Mouse (Mus musculus) ES-E14 (cell line): Measurements from ENCODE around the gene Wdr35. TPM values are rescaled to one million over a fixed set of nuclear protein-coding genes. Genes with fewer than 3 reads are reported as not detected.

Experiments used
- DNase-seq: peaks from one replicate; pipeline ENCODE4 v3.0.0-alpha.2; 2013; ENCODE audit warnings: low read depth, low spot score
- H3K27ac ChIP-seq: 2 replicates; pipeline ENCODE4 v1.5.1; 2012; ENCODE audit warnings: low read depth, mild to moderate bottlenecking, low read length, moderate library complexity, mixed read lengths; ENCODE audit not compliant: poor library complexity, insufficient read depth, severe bottlenecking
- H3K36me3 ChIP-seq: 2 replicates; pipeline ENCODE4 v1.6.1; 2012; ENCODE audit warnings: mild to moderate bottlenecking, low read length, moderate library complexity, mixed read lengths; ENCODE audit not compliant: control insufficient read depth, poor library complexity, insufficient read depth, severe bottlenecking
- H3K4me1 ChIP-seq, 2 experiments: fragments of 150-350 bp in 1 of 2; sonication (generic) in 1 of 2; 2 replicates each; pipeline ENCODE4 v1.6.1; 2012; ENCODE audit warnings: low read length in 2 of 2, mild to moderate bottlenecking in 1 of 2, mixed read lengths in 1 of 2; ENCODE audit not compliant: control insufficient read depth in 2 of 2, insufficient read depth in 2 of 2, poor library complexity in 1 of 2
- H3K4me3 ChIP-seq, 2 experiments: fragments of 150-350 bp in 1 of 2; sonication (generic) in 1 of 2; 2 replicates each; pipeline ENCODE4 v1.5.1; 2012; ENCODE audit warnings: low read length in 2 of 2, low read depth in 1 of 2, mild to moderate bottlenecking in 1 of 2, mixed read lengths in 1 of 2; ENCODE audit not compliant: insufficient read depth in 1 of 2, poor library complexity in 1 of 2, severe bottlenecking in 1 of 2
- H3K9ac ChIP-seq: 2 replicates; pipeline ENCODE4 v1.6.1; 2012; ENCODE audit warnings: low read depth, mild to moderate bottlenecking, low read length, mixed read lengths; ENCODE audit not compliant: poor library complexity, insufficient read depth, severe bottlenecking
- H3K9me3 ChIP-seq: fragments of 150-350 bp; sonication (generic); 2 replicates; pipeline ENCODE4 v1.6.1; 2012; ENCODE audit warnings: low read depth, mild to moderate bottlenecking, low read length; ENCODE audit not compliant: control insufficient read depth, insufficient read depth
- CHD2 ChIP-seq: IDR thresholded peaks from 2 replicates; pipeline ENCODE4 v1.6.1; 2014; ENCODE audit warnings: mild to moderate bottlenecking, low read depth, low read length, inconsistent platforms
- HCFC1 ChIP-seq: IDR thresholded peaks from 2 replicates; pipeline ENCODE4 v1.6.1; 2012; ENCODE audit warnings: low read length, inconsistent platforms, borderline replicate concordance; ENCODE audit not compliant: insufficient read depth
- MAFK ChIP-seq: IDR thresholded peaks from 2 replicates; pipeline ENCODE4 v1.6.1; 2014; ENCODE audit warnings: mild to moderate bottlenecking, low read depth, low read length, inconsistent platforms; ENCODE audit not compliant: insufficient read depth
- ZC3H11A ChIP-seq: IDR thresholded peaks from 2 replicates; pipeline ENCODE4 v1.6.1; 2012; ENCODE audit warnings: low read depth, mild to moderate bottlenecking, inconsistent platforms, low read length, borderline replicate concordance
- ZNF384 ChIP-seq: IDR thresholded peaks from 2 replicates; pipeline ENCODE4 v1.6.1; 2012; ENCODE audit warnings: low read depth, low read length, inconsistent platforms
- in situ Hi-C, 2 experiments: fragments of 600-800 bp; cut with MboI; formaldehyde crosslinking; loops; one replicate each; pipeline ENCODE4 v1.15.1; 2025; ENCODE audit warnings: low sequenced_read_pairs in 2 of 2, inconsistent platforms in 1 of 2; ENCODE audit not compliant: unreplicated experiment in 2 of 2
- total RNA-seq: library from RNA; depleted of rRNA; stranded (reverse); fragments of 300-350 nt; gene quantifications from 2 replicates; pipeline ENCODE4 v1.2.3, GENCODE M21; 2012

Wdr35 gene
- total RNA-seq, 1 experiment, result 22.3 TPM

GRCm38 (mm10) chr12:9044666-9045065 is 71.0 kb downstream of the Wdr35 start:
- Histone ChIP-seq H3K27ac (no peak overlapping the region), H3K4me1 (peaks cover 2 to 7% of the 10 kb centered on the region in 2 experiments; a peak in 2 of 4 replicates), H3K4me3 (no peak overlapping the region), H3K9ac (no peak overlapping the region), H3K9me3 (no peaks in the 10 kb centered on the region), H3K36me3 (no peaks in the 10 kb centered on the region)
- no peak for DNase-seq
- TF ChIP-seq MAFK (no peak), CHD2 (no peak), ZNF384 (no peak), HCFC1 (no peak), ZC3H11A (no peak)
- in situ Hi-C loops, result no loop called here

- in situ Hi-C loops, result no loop called here
- H3K4me3 ChIP-seq, result no peak overlapping the region
- DNase-seq, result no peak
- H3K36me3 ChIP-seq, result no peaks in the 10 kb centered on the region
- TF ChIP-seq HCFC1 (no peak), ZC3H11A (no peak), CHD2 (no peak), MAFK (no peak), ZNF384 (no peak)
- peaks cover 3% of the 10 kb centered on the region in 2 experiments; a peak in 2 of 4 replicates for H3K4me1 ChIP-seq
- no peaks in the 10 kb centered on the region for H3K9me3 ChIP-seq
- no peak overlapping the region for H3K9ac ChIP-seq
- H3K27ac ChIP-seq, result no peak overlapping the region
Observed at GRCm38 (mm10) chr12:9046674-9047073, 73.0 kb downstream of the Wdr35 start.

- Histone ChIP-seq H3K4me3 (no peak overlapping the region), H3K9ac (no peak overlapping the region), H3K9me3 (no peaks in the 10 kb centered on the region), H3K27ac (no peak overlapping the region), H3K36me3 (no peaks in the 10 kb centered on the region), H3K4me1 (peaks cover 2 to 3% of the 10 kb centered on the region in 2 experiments; a peak in 2 of 4 replicates)
- in situ Hi-C loops, result no loop called here
- DNase-seq, result no peak
- TF ChIP-seq HCFC1, result no peak
- TF ChIP-seq MAFK, result no peak
- TF ChIP-seq ZC3H11A, result no peak
- no peak for TF ChIP-seq CHD2
- TF ChIP-seq ZNF384, result no peak
Observed at GRCm38 (mm10) chr12:9048090-9048489, 74.4 kb downstream of the Wdr35 start.

- no peak for TF ChIP-seq CHD2
- no peak for TF ChIP-seq ZC3H11A
- no peak for TF ChIP-seq MAFK
- no peak for TF ChIP-seq ZNF384
- Histone ChIP-seq H3K27ac (no peak overlapping the region), H3K4me3 (no peak overlapping the region), H3K4me1 (peaks cover 3 to 4% of the 10 kb centered on the region in 2 experiments; a peak in 1 of 4 replicates), H3K36me3 (no peaks in the 10 kb centered on the region), H3K9ac (no peak overlapping the region), H3K9me3 (no peaks in the 10 kb centered on the region)
- in situ Hi-C loops, result loop anchor here (10.0 to 25.0 kb wide), 3 partner anchors 511 to 1386 kb away; partner anchors contain the start of gene Osr1 (in 2 of the 2)
- no peak for DNase-seq
Observed at GRCm38 (mm10) chr12:9050824-9051223, 77.1 kb downstream of the Wdr35 start.
